Mouse (Mus musculus): ENCODE data around the gene Smarcal1. TPM values are rescaled to one million over a fixed set of nuclear protein-coding genes. Genes with fewer than 3 reads are reported as not detected.

Gene Smarcal1
- polyA plus RNA-seq, 2 experiments: 22.1 to 36.8 TPM

DNA sequence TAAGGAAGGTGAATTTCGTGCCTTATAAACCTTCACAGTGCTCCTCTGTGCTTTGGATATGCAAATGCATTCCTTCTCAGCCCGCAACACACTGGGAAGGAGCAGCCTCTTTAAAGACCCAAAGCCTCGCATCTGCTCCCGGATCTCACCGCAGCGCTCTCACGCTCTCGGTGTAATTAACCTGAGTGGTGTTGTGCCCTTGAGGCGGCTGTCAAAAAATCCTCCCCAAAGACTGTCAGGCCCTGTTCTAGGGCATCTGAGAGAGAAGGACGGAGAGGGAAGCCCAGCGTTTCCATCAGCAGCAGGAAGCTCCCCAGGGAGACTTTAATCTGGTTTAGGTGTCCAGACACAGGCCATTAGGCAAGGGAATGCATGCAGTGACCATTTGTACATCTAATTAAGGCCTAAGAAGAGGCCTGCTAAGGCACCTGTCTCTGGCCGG is 5.5 kb upstream of the Smarcal1 start:
- Histone ChIP-seq H3K9ac (ENCODE audit: low read depth, low read length, severe bottlenecking) (peak overlapping the region; percentile 1; the same call in 1 of the 2 replicates), H3K4me2 (replicated peaks; ENCODE audit: low read depth, low read length, severe bottlenecking) (peak overlapping the region; percentile 37), H3K9me3 (ENCODE audit: control insufficient read depth, low read length) (no peaks in the 10 kb centered on the region), H3K4me1 (ENCODE audit: control insufficient read depth, insufficient read depth, low read length) (peaks cover 8% of the 10 kb centered on the region), H3K36me3 (ENCODE audit: control insufficient read depth, insufficient read depth, low read length) (no peaks in the 10 kb centered on the region), H3K27me3 (ENCODE audit: control insufficient read depth, insufficient read depth, low read length) (no peaks in the 10 kb centered on the region; the same call in 1 of the 2 replicates), H3K27ac (replicated peaks; ENCODE audit: low read depth, low read length) (no peak overlapping the region), H3K4me3 (replicated peaks; ENCODE audit: low read length) (peak overlapping the region; percentile 14; the same call in 1 of the 2 replicates)
- TF ChIP-seq POLR2A (IDR thresholded peaks at IDR 0.05; ENCODE audit: borderline replicate concordance, extremely low read depth, insufficient read depth, insufficient read length): no peak
- ATAC-seq (ENCODE audit: low FRiP score, low read depth) (no peak), DNase-seq (ENCODE audit: low spot score) (no peak)
- 5% methylated on average over 12 of the region's 12 CpGs for WGBS

GRCm38 (mm10) chr1:72578351-72578750 is 4.7 kb upstream of the Smarcal1 start:
- Histone ChIP-seq H3K27ac (replicated peaks; ENCODE audit: low read depth, low read length) (no peak overlapping the region), H3K36me3 (ENCODE audit: control insufficient read depth, insufficient read depth, low read length) (no peaks in the 10 kb centered on the region), H3K27me3 (ENCODE audit: control insufficient read depth, insufficient read depth, low read length) (no peaks in the 10 kb centered on the region; the same call in 1 of the 2 replicates), H3K4me1 (ENCODE audit: control insufficient read depth, insufficient read depth, low read length) (peaks cover 8% of the 10 kb centered on the region), H3K4me3 (replicated peaks; ENCODE audit: low read length) (no peak overlapping the region), H3K9me3 (ENCODE audit: control insufficient read depth, low read length) (no peaks in the 10 kb centered on the region), H3K9ac (ENCODE audit: low read depth, low read length, severe bottlenecking) (no peak overlapping the region), H3K4me2 (replicated peaks; ENCODE audit: low read depth, low read length, severe bottlenecking) (no peak overlapping the region; the same call in 1 of the 2 replicates)
- ATAC-seq (ENCODE audit: low FRiP score, low read depth) (no peak), DNase-seq (ENCODE audit: low spot score) (no peak)
- 34% methylated on average over 15 of the region's 15 CpGs for WGBS
- no peak for TF ChIP-seq POLR2A (IDR thresholded peaks at IDR 0.05; ENCODE audit: borderline replicate concordance, extremely low read depth, insufficient read depth, insufficient read length)

GRCm38 (mm10) chr1:72578806-72579205 is 4.2 kb upstream of the Smarcal1 start:
- ATAC-seq (ENCODE audit: low FRiP score, low read depth): no peak
- Histone ChIP-seq H3K4me3 (replicated peaks; ENCODE audit: low read length) (no peak overlapping the region), H3K27ac (replicated peaks; ENCODE audit: low read depth, low read length) (no peak overlapping the region), H3K36me3 (ENCODE audit: control insufficient read depth, insufficient read depth, low read length) (no peaks in the 10 kb centered on the region), H3K4me1 (ENCODE audit: control insufficient read depth, insufficient read depth, low read length) (peaks cover 8% of the 10 kb centered on the region), H3K4me2 (replicated peaks; ENCODE audit: low read depth, low read length, severe bottlenecking) (no peak overlapping the region), H3K27me3 (ENCODE audit: control insufficient read depth, insufficient read depth, low read length) (no peaks in the 10 kb centered on the region; the same call in 1 of the 2 replicates), H3K9ac (ENCODE audit: low read depth, low read length, severe bottlenecking) (no peak overlapping the region), H3K9me3 (ENCODE audit: control insufficient read depth, low read length) (no peaks in the 10 kb centered on the region)
- TF ChIP-seq POLR2A (IDR thresholded peaks at IDR 0.05; ENCODE audit: borderline replicate concordance, extremely low read depth, insufficient read depth, insufficient read length): no peak
- no peak for DNase-seq (ENCODE audit: low spot score)
- WGBS: 30% methylated on average over 4 of the region's 4 CpGs

DNA sequence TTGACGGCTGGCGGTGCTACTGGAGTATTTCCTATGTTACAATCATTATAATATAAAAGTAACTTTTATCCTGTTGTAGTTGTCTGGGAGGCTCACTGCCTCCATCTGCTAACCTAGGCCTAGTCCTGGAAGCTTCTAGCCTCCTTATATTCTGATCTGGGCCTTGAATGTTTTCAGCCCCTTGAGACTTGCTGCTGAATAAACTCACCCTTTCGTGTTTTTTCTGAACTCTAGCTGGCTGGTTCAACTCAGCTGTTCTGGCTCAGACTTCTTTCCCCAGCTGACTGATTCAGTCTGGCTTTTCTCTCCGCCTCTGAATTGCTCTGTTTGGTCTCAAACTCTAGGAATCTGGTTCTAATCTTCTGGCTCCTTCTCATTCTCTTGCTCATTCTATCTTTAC is 855 bp downstream of the Smarcal1 start:
- peaks cover 8% of the 10 kb centered on the region for H3K4me1 ChIP-seq (ENCODE audit: control insufficient read depth, insufficient read depth, low read length)
- H3K4me3 ChIP-seq (replicated peaks; ENCODE audit: low read length): peak overlapping the region; percentile 78
- DNase-seq (ENCODE audit: low spot score): no peak
- H3K4me2 ChIP-seq (replicated peaks; ENCODE audit: low read depth, low read length, severe bottlenecking): peak overlapping the region; percentile 51
- WGBS: 82% methylated on average over 4 of the region's 4 CpGs
- no peak for TF ChIP-seq POLR2A (IDR thresholded peaks at IDR 0.05; ENCODE audit: borderline replicate concordance, extremely low read depth, insufficient read depth, insufficient read length)
- peaks cover 27% of the 10 kb centered on the region for H3K36me3 ChIP-seq (ENCODE audit: control insufficient read depth, insufficient read depth, low read length)
- peak overlapping the region; percentile 71 for H3K9ac ChIP-seq (ENCODE audit: low read depth, low read length, severe bottlenecking)
- no peaks in the 10 kb centered on the region for H3K9me3 ChIP-seq (ENCODE audit: control insufficient read depth, low read length)
- ATAC-seq (ENCODE audit: low FRiP score, low read depth): no peak
- no peak overlapping the region for H3K27ac ChIP-seq (replicated peaks; ENCODE audit: low read depth, low read length)
- H3K27me3 ChIP-seq (ENCODE audit: control insufficient read depth, insufficient read depth, low read length): no peaks in the 10 kb centered on the region

DNA sequence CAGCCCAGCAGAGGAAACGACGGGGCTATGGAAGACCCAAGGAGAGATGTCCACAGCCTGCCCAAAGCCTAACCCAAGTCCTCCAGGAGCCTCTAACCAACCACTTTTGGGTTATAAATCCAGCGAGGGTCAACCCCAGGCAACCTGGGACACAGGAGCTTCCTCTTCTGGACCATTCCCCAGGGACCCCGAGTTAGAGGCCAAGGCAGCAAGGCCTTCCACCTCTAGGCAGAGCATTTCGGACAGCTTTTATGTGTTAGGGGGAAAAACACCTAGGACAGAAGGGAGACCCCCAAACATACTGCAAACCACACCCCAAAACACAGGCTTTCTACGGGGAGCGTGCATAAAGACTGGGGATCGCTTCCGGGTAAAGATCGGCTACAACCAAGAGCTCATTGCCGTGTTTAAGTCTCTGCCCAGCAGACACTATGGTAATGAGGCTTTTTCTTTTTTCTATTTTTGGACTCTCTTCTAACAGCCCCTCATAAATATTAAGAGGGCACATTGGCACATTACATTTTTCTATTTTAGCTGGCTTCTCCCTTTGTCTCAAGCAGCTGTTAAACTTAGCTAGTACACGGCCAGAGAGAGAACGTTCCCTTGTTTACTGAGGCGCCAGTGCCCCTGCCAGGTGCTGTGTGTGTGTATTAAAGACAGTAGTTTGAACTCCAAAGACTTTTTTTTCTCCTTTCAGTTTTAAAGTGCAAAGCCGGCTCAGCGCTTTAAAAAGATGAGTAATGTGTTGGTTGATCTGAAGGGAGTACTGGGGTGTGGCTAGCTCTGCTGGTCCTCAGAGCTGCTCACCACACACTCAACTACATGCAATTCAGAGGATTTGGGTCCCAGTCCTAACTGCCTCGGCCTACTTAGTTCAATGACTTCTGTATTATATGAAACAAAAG is 3.2 kb downstream of the Smarcal1 start:
- DNase-seq (ENCODE audit: low spot score) (no peak), ATAC-seq (ENCODE audit: low FRiP score, low read depth) (no peak)
- Histone ChIP-seq H3K36me3 (ENCODE audit: control insufficient read depth, insufficient read depth, low read length) (peaks cover 40% of the 10 kb centered on the region), H3K4me3 (replicated peaks; ENCODE audit: low read length) (no peak overlapping the region), H3K4me2 (replicated peaks; ENCODE audit: low read depth, low read length, severe bottlenecking) (no peak overlapping the region), H3K4me1 (ENCODE audit: control insufficient read depth, insufficient read depth, low read length) (peaks cover 8% of the 10 kb centered on the region), H3K9ac (ENCODE audit: low read depth, low read length, severe bottlenecking) (no peak overlapping the region), H3K27me3 (ENCODE audit: control insufficient read depth, insufficient read depth, low read length) (no peaks in the 10 kb centered on the region), H3K27ac (replicated peaks; ENCODE audit: low read depth, low read length) (no peak overlapping the region), H3K9me3 (ENCODE audit: control insufficient read depth, low read length) (no peaks in the 10 kb centered on the region)
- WGBS: 93% methylated on average over 17 of the region's 17 CpGs
- no peak for TF ChIP-seq POLR2A (IDR thresholded peaks at IDR 0.05; ENCODE audit: borderline replicate concordance, extremely low read depth, insufficient read depth, insufficient read length)

All from limb, embryonic 14.5 days (tissue).